Mouse (Mus musculus) embryo, embryonic 10 days (tissue): ENCODE measurements at regions not wholly inside any gene's neighbourhood (a gene's known extent, or its start where the extent isn't known, plus 50 kb on each side); places are given as distances from the start of the nearest gene placed in this dataset.
"Not testable (repeated sequence)": the region's sequence is repeated elsewhere in the genome, so short reads cannot be mapped to it uniquely, and the experiment has no call there.

ENCODE experiments used
- DNase-seq: peaks from one replicate; pipeline ENCODE4 v3.0.0-alpha.2; 2015; ENCODE audit warnings: low spot score

GRCm38 (mm10) chrX:70871209-70871608 lies 178.8 kb upstream of the Mamld1 start:
- DNase-seq: no peak

- no peak for DNase-seq
Measured at GRCm38 (mm10) chrX:70881326-70881725, 168.7 kb upstream of the Mamld1 start.

GRCm38 (mm10) chrX:70883461-70883860 lies 166.6 kb upstream of the Mamld1 start:
- DNase-seq: no peak

- DNase-seq: no peak
Measured at GRCm38 (mm10) chrX:70894517-70894916, 155.5 kb upstream of the Mamld1 start.

GRCm38 (mm10) chrX:70895554-70895953 lies 154.5 kb upstream of the Mamld1 start:
- no peak for DNase-seq

GRCm38 (mm10) chrX:70897110-70897721 lies 152.8 kb upstream of the Mamld1 start:
- DNase-seq: peak; percentile 4

GRCm38 (mm10) chrX:70898836-70899235 lies 151.2 kb upstream of the Mamld1 start:
- not testable (repeated sequence) for DNase-seq

- DNase-seq: no peak
Measured at GRCm38 (mm10) chrX:70899720-70900479, 150.2 kb upstream of the Mamld1 start.

- DNase-seq: no peak
Measured at GRCm38 (mm10) chrX:70925646-70926045, 124.4 kb upstream of the Mamld1 start.

- no peak for DNase-seq
Measured at GRCm38 (mm10) chrX:70931944-70932343, 118.1 kb upstream of the Mamld1 start.

- DNase-seq: no peak
Measured at GRCm38 (mm10) chrX:70945382-70945781, 104.7 kb upstream of the Mamld1 start.

- DNase-seq: peak; percentile 48
Measured at GRCm38 (mm10) chrX:70946052-70946451, 104.0 kb upstream of the Mamld1 start.

GRCm38 (mm10) chrX:70949232-70949631 lies 100.8 kb upstream of the Mamld1 start:
- DNase-seq: no peak

GRCm38 (mm10) chrX:70953022-70953421 lies 97.0 kb upstream of the Mamld1 start:
- DNase-seq: no peak
